Mouse (Mus musculus) T-helper 2 cell (primary cell): ENCODE measurements around the gene Gpc4.

Experiments
- in situ Hi-C: fragments of 300-600 bp; cut with MboI, MseI; formaldehyde crosslinking; loops from one replicate; pipeline ENCODE4 v1.15.1; 2025; ENCODE audit warnings: high pct_unique_total_duplicates

Gpc4 gene

GRCm38 (mm10) chrX:52151100-52151499, 14.0 kb downstream of the Gpc4 start:
- in situ Hi-C loops: no loop called here

- in situ Hi-C loops: no loop called here
Observed at GRCm38 (mm10) chrX:52145563-52145962, 19.5 kb downstream of the Gpc4 start.

- in situ Hi-C loops: no loop called here
Observed at GRCm38 (mm10) chrX:52144491-52144890, 20.6 kb downstream of the Gpc4 start.

- in situ Hi-C loops: no loop called here
Observed at GRCm38 (mm10) chrX:52140316-52140715, 24.7 kb downstream of the Gpc4 start.

- in situ Hi-C loops: no loop called here
Observed at GRCm38 (mm10) chrX:52138461-52139075, 26.5 kb downstream of the Gpc4 start.

GRCm38 (mm10) chrX:52138033-52138432, 27.0 kb downstream of the Gpc4 start:
- in situ Hi-C loops: no loop called here

- in situ Hi-C loops: no loop called here
Observed at GRCm38 (mm10) chrX:52136525-52136924, 28.5 kb downstream of the Gpc4 start.

GRCm38 (mm10) chrX:52129604-52130003, 35.4 kb downstream of the Gpc4 start:
- in situ Hi-C loops: no loop called here

- in situ Hi-C loops: no loop called here
Observed at GRCm38 (mm10) chrX:52128794-52129193, 36.3 kb downstream of the Gpc4 start.

GRCm38 (mm10) chrX:52113651-52114050, 51.4 kb downstream of the Gpc4 start:
- in situ Hi-C loops: no loop called here

- in situ Hi-C loops: no loop called here
Observed at GRCm38 (mm10) chrX:52109663-52110062, 55.4 kb downstream of the Gpc4 start.

GRCm38 (mm10) chrX:52108966-52109365, 56.1 kb downstream of the Gpc4 start:
- in situ Hi-C loops: no loop called here

GRCm38 (mm10) chrX:52103771-52104170, 61.3 kb downstream of the Gpc4 start:
- in situ Hi-C loops: no loop called here

GRCm38 (mm10) chrX:52101940-52102339, 63.1 kb downstream of the Gpc4 start:
- in situ Hi-C loops: no loop called here

GRCm38 (mm10) chrX:52101445-52101844, 63.6 kb downstream of the Gpc4 start:
- in situ Hi-C loops: no loop called here

GRCm38 (mm10) chrX:52087726-52088348, 77.2 kb downstream of the Gpc4 start:
- in situ Hi-C loops: no loop called here

- in situ Hi-C loops: no loop called here
Observed at GRCm38 (mm10) chrX:52086885-52087573, 78.0 kb downstream of the Gpc4 start.

- in situ Hi-C loops: no loop called here
Observed at GRCm38 (mm10) chrX:52083557-52083956, 81.5 kb downstream of the Gpc4 start.

- in situ Hi-C loops: no loop called here
Observed at GRCm38 (mm10) chrX:52072410-52072809, 92.6 kb downstream of the Gpc4 start.

- in situ Hi-C loops: no loop called here
Observed at GRCm38 (mm10) chrX:52053416-52053815, 111.6 kb downstream of the Gpc4 start.

- in situ Hi-C loops: no loop called here
Observed at GRCm38 (mm10) chrX:52052011-52052410, 113.0 kb downstream of the Gpc4 start.

GRCm38 (mm10) chrX:52050941-52051340, 114.1 kb downstream of the Gpc4 start:
- in situ Hi-C loops: no loop called here

- in situ Hi-C loops: no loop called here
Observed at GRCm38 (mm10) chrX:52039875-52040274, 125.2 kb downstream of the Gpc4 start.
